ENCODE assay signal across 14 mouse cellular contexts in genomic region chr7:92264964-92265363, GRCm38 (mm10).
DNase-seq lines count a peak whose midpoint lies in the region; ATAC-seq and TF ChIP-seq lines count a peak whose summit lies in the region.
"Had no signal": no experiment of that assay in that cellular context is flagged by ENCODE, and none has a peak within 500 bp of the region (broad histone marks: within the 10 kb centered on the region; RNA-seq: fewer than 3 reads in every experiment).

No protein-coding gene starts in this region.

- no peaks in the 10 kb centered on the region for H3K27me3 ChIP-seq in forebrain, postnatal 0 days (ENCODE audit: insufficient read depth, low read length)
- no peaks in the 10 kb centered on the region for H3K27me3 ChIP-seq in kidney, adult 2 months (replicated peaks; ENCODE audit: control insufficient read depth, insufficient read depth, low read length)
- H3K27me3 ChIP-seq: CH12.LX; embryonic facial prominence, embryonic 15.5 days; lung, embryonic 15.5 days had no signal

- no peak for TF ChIP-seq POLR2A in kidney, adult 2 months (IDR thresholded peaks at IDR 0.05; ENCODE audit: low read depth, low read length)

- peaks cover 4% of the 10 kb centered on the region; the same call in 1 of the 2 replicates for H3K4me1 ChIP-seq in forebrain, postnatal 0 days (ENCODE audit: insufficient read depth)
- H3K4me1 ChIP-seq in kidney, adult 2 months (ENCODE audit: control insufficient read depth, insufficient read depth, low read length) = no peaks in the 10 kb centered on the region
- H3K4me1 ChIP-seq: embryonic facial prominence, embryonic 15.5 days; lung, embryonic 15.5 days had no signal

- peak; percentile 79 for ATAC-seq in cerebellum, adult (ENCODE audit: insufficient number of reproducible peaks, low FRiP score, low TSS enrichment)
- ATAC-seq in forebrain, postnatal 0 days = peak; percentile 86
- ATAC-seq: activated CD4-positive, CD25-positive, alpha-beta regulatory T cell, adult 4 months had no signal

- H3K4me3 ChIP-seq in forebrain, postnatal 0 days (ENCODE audit: low read depth, low read length) = no peak overlapping the region
- no peak overlapping the region for H3K4me3 ChIP-seq in kidney, adult 2 months (ENCODE audit: insufficient read depth, low read depth, low read length)
- H3K4me3 ChIP-seq: embryonic facial prominence, embryonic 15.5 days; lung, embryonic 15.5 days had no signal

- H3K9ac ChIP-seq in forebrain, postnatal 0 days = no peak overlapping the region
- H3K9ac ChIP-seq: embryonic facial prominence, embryonic 15.5 days; lung, embryonic 15.5 days had no signal

- H3K9me3 ChIP-seq in forebrain, postnatal 0 days (ENCODE audit: low read length) = no peaks in the 10 kb centered on the region
- H3K9me3 ChIP-seq: embryonic facial prominence, embryonic 15.5 days; lung, embryonic 15.5 days had no signal

- no peak for TF ChIP-seq CTCF in forebrain, postnatal 0 days (IDR thresholded peaks at IDR 0.05; ENCODE audit: low read depth)
- TF ChIP-seq CTCF in kidney, adult 2 months (conservative IDR thresholded peaks at IDR 0.05; ENCODE audit: insufficient read depth, insufficient read length, low read depth, low read length) = no peak

- no peaks in the 10 kb centered on the region for H3K36me3 ChIP-seq in forebrain, postnatal 0 days (ENCODE audit: insufficient read depth)
- H3K36me3 ChIP-seq in kidney, adult 2 months (ENCODE audit: control insufficient read depth, insufficient read depth, low read length) = no peaks in the 10 kb centered on the region
- H3K36me3 ChIP-seq: embryonic facial prominence, embryonic 15.5 days; lung, embryonic 15.5 days had no signal

- H3K4me2 ChIP-seq in forebrain, postnatal 0 days (ENCODE audit: low read depth) = no peak overlapping the region
- H3K4me2 ChIP-seq: embryonic facial prominence, embryonic 15.5 days; lung, embryonic 15.5 days had no signal

- no peak for DNase-seq in cerebellum, postnatal 4 days (ENCODE audit: low spot score in 2 of 2)
- DNase-seq in layer of hippocampus, adult 18-20 months (ENCODE audit: low spot score in 2 of 2) = peak; percentile 47 to 69
- no peak for DNase-seq in layer of hippocampus, postnatal 36 days
- peak; percentile 67 for DNase-seq in cerebellum, adult 11-12 months
- peak; percentile 57 for DNase-seq in forebrain, postnatal 0 days
- no peak for DNase-seq in kidney, adult 2 months
- no peak for DNase-seq in heart, adult 9 months (ENCODE audit: low spot score in 2 of 2)
- DNase-seq: right cerebral cortex, postnatal 25 days; thymus, adult 2 months had no signal

- H3K27ac ChIP-seq in forebrain, postnatal 0 days (ENCODE audit: low read depth, low read length) = peak overlapping the region; percentile 52
- H3K27ac ChIP-seq in kidney, adult 2 months (ENCODE audit: insufficient read depth, low read depth, low read length) = no peak overlapping the region
- H3K27ac ChIP-seq: embryonic facial prominence, embryonic 15.5 days; lung, embryonic 15.5 days had no signal

Comparison
In these comparisons a context has a peak if more than half of its experiments do, and no peak if none do; other contexts are left out.
1. DNase-seq: peak in layer of hippocampus, adult 18-20 months (2 of 2), cerebellum, adult 11-12 months (single experiment) and forebrain, postnatal 0 days (single experiment); none in cerebellum, postnatal 4 days (0 of 2), layer of hippocampus, postnatal 36 days (0 of 2), kidney, adult 2 months (single experiment) and heart, adult 9 months (0 of 2).